Mouse (Mus musculus): ENCODE data around the gene Itga9. TPM values are rescaled to one million over a fixed set of nuclear protein-coding genes. Genes with fewer than 3 reads are reported as not detected.
A peak's percentile ranks its signal among the peaks of the same experiment; 100 is the strongest.

The Itga9 gene
- total RNA-seq, 2 experiments from 2014 or later = 35.0 to 36.2 TPM

DNA sequence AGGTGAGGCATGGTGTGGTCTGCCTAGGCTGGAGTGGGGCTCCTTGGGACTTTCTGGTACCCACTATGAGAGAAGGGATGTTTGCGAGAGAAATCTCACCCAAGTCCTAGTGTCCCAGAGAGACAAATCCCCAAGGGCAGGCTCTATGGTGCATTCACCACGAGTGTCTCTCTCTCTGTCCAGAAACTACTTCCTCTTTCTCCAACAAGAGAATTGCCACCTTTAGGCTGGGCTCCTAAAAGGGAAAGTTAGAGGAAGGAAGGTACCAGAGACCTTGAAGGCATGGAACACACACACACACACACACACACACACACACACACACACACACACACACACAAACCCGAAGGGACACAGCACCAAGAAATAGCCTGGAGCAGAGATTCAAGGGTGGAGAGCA is 315.4 kb downstream of the Itga9 start:
- no peak for DNase-seq

GRCm38 (mm10) chr9:118924554-118925085 is 318.1 kb downstream of the Itga9 start:
- peak in 1 of 2 experiments; percentile 28 for DNase-seq

- DNase-seq = peak; percentile 97
These were observed 319.0 kb downstream of the Itga9 start for GRCm38 (mm10) chr9:118925286-118926110.

- peak; percentile 61 to 65 for DNase-seq
These were observed 319.7 kb downstream of the Itga9 start, which contains the start of gene Ctdspl for GRCm38 (mm10) chr9:118926111-118926650. Gene Ctdspl, plus strand, starts transcription at chr9:118926453.

- DNase-seq = peak in 1 of 2 experiments; percentile 51
These were observed 320.3 kb downstream of the Itga9 start for GRCm38 (mm10) chr9:118926688-118927321.

GRCm38 (mm10) chr9:118927501-118927900 is 321.0 kb downstream of the Itga9 start:
- no peak for DNase-seq

- no peak for DNase-seq
These were observed 321.5 kb downstream of the Itga9 start for GRCm38 (mm10) chr9:118928007-118928406.

DNA sequence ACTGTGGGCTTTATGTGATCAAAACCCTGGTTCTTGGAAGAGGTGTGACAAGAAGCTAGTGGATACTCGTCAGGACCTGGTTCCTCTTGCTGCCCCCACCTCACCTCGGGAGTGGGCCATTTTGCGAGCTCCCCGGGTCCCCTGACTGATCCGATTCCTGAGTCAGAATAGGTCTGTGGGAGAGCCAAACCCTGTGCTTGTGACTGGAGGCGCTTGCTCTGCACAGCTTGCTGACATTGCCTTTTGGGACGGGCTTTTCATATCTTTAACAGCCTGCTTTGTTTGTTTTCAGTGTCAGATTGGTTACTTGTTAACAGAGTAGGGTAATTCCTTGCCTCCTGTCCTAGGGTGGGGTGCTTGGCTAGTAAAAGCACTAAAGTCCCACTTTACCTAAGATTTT is 322.2 kb downstream of the Itga9 start:
- no peak for DNase-seq

DNA sequence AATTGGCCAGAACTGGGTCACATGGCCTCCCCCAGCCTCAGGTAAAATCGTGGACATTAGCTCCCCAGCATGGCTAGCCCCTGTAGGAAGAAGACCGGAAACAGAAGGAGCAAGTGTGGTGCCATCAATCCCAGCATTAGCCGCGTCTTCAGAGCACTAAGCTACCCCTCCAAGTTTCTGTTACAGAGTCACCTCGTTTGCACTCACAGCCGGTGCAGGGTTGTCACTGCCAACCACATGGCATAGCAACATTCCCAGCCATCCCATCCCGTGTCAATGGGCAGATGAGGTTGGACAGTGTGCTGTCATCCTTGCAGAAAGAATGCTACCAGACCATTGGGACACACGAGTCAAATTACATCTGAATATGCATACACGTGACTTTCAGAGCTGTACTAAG is 324.1 kb downstream of the Itga9 start:
- DNase-seq = no peak

- no peak for DNase-seq
These were observed 327.3 kb downstream of the Itga9 start for GRCm38 (mm10) chr9:118933800-118934199.

- DNase-seq = no peak
These were observed 327.8 kb downstream of the Itga9 start for GRCm38 (mm10) chr9:118934319-118934718.

DNA sequence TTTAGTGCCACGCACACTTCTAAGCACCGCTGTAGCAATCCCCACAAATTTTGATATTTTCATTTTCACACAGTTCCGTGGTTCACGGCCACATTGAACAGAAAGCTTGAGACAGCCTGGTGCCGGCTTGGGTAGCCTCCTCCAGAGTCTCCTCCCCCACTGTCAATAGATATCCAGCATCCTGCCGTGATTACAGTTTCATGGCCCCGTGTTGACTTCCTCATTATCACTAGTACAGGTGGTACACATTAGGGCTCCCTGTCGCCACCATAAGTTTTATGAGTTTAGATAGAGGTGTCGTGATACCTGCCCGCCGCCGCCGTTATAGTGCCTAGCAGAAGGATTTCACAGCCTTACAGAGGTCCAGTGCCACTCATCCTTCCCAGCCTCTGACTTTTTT is 328.6 kb downstream of the Itga9 start:
- no peak for DNase-seq

- peak in 1 of 2 experiments; percentile 45 for DNase-seq
These were observed 329.6 kb downstream of the Itga9 start for GRCm38 (mm10) chr9:118936071-118936470.

DNA sequence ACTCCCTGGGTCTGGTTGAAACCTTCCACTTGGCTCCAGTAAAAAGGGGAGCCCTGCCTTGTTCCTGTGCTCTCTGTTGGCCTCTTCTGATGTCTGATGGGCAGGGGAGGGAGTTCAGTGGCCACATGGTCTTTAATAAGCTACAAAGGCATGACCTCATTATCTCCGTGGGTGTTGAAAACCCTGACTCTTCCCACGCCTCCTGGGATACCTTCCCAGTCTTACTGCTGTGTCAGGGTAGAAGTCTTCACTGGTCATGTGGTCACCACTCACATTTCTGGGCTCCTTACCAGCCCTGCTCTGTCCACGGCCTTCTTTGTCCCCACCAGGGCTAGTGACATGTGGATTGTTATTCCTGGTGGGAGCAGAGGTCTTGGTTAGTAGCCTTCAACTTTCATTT is 331.0 kb downstream of the Itga9 start:
- peak; percentile 72 to 84 for DNase-seq

- peak; percentile 60 to 68 for DNase-seq
These were observed 332.9 kb downstream of the Itga9 start for GRCm38 (mm10) chr9:118939410-118939809.

DNA sequence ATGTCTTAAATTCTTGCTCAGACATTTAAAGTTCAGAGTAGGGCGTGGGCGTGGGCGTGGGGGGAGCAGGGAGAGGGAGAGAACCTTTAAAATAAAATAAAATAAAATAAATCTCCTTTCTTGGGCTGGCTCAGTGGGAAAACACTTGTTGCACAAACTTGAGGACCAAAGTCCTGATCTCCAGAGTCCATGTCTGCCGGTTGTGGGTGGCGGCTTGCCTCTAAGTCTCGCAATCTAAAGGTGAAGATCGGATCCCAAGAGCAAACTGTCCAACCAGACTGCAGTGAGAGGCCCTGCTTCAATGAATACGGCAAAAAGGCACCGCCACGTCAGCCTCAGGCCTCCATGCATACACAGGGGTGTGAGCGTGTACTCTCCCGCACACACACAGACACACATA is 333.3 kb downstream of the Itga9 start:
- no peak for DNase-seq

GRCm38 (mm10) chr9:118940591-118941207 is 334.2 kb downstream of the Itga9 start:
- no peak for DNase-seq

GRCm38 (mm10) chr9:118942030-118942429 is 335.5 kb downstream of the Itga9 start:
- DNase-seq = no peak

DNA sequence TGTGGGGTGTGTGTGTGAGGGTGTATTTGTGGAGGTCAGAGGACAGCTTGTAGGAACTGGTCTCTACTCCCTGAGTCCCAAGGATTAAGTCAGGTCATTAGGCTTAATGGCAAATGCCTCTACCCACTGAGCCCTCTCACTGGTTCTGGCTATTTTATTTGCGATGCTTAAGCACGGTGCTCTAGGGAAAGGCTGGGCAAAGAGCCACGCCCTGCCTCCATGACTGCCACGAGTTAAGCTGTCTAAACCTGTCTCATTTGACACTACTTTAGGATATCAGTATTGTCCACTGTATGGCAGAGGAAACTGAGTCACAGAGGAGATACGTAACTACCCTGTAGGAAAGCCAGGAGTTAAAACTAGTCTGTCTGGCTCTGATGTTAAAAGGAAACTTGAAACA is 337.5 kb downstream of the Itga9 start:
- DNase-seq = no peak

DNA sequence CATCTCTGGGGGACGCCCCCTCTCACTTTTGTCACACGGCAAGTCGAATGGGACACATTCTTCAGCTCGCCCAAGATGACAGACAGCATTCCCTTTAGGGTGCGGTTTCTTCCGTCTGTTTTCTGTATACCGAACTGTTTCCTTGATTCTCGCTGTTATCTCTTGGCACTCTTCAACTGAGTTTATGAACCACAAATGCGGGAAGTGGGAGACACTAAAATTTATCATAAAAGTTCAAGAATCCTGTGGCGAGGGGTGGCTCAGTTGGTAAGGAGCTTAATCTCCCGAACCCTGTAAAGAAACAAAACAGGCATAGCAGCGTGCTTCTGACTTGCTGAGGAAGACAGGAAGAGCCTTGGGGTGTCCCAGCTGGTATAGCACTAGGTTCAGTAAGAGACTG is 337.9 kb downstream of the Itga9 start:
- DNase-seq = no peak

DNA sequence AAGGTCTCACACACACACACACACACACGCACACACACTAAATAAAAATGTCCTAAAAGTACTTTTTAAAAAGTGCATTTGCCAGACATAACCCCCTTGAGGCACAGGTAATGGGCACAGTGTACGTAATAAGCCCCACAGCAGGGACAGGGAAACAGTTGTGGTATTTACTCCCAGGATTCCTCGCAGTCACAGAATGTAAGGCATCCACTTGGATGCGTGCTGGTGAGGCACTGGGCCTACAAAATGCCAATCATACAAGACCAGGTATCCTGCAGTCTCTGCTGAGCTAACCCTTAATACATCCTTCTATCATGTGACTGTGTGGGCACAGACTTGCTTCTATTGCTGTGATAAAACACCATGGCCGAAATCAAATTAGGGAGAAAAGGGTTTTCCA is 342.0 kb downstream of the Itga9 start:
- DNase-seq = no peak

DNA sequence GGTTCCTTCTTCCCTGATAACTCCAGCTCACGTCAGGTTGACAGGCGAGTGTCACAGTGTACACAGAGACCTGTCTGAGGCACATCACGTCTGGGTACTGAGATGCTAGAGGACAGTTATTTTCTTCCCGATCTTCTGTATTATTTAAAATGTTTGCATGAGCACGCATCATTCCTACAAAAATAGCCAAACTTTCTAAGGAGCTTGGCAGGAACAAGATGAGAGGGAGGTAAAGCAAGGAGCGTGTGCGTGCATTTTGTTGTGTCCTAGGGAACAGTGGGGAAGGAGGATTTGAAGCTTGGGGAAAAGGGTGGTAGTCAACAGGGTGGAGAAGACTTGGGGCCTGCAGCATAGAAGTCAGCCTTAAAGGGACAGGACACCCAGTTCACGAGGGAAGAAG is 342.6 kb downstream of the Itga9 start:
- no peak for DNase-seq

GRCm38 (mm10) chr9:118949654-118950053 is 343.2 kb downstream of the Itga9 start:
- DNase-seq = no peak
